Mouse (Mus musculus): Measurements from ENCODE around the gene Ly75.

The Ly75 gene

GRCm38 (mm10) chr2:60323411-60323810, 59.7 kb downstream of the Ly75 start:
- peak; percentile 65 for DNase-seq (ENCODE audit: low read depth, low spot score)

GRCm38 (mm10) chr2:60322031-60322726, 60.9 kb downstream of the Ly75 start:
- DNase-seq (ENCODE audit: low read depth, low spot score), result no peak

GRCm38 (mm10) chr2:60303796-60304195, 79.3 kb downstream of the Ly75 start:
- DNase-seq (ENCODE audit: low read depth, low spot score), result no peak

GRCm38 (mm10) chr2:60299323-60299722, 83.8 kb downstream of the Ly75 start:
- no peak for DNase-seq (ENCODE audit: low read depth, low spot score)

- no peak for DNase-seq (ENCODE audit: low read depth, low spot score)
Observed at GRCm38 (mm10) chr2:60298266-60298665, 84.8 kb downstream of the Ly75 start.

GRCm38 (mm10) chr2:60291381-60291780, 91.7 kb downstream of the Ly75 start:
- no peak for DNase-seq (ENCODE audit: low read depth, low spot score)

GRCm38 (mm10) chr2:60289451-60289850, 93.7 kb downstream of the Ly75 start:
- DNase-seq (ENCODE audit: low read depth, low spot score), result no peak

- DNase-seq (ENCODE audit: low read depth, low spot score), result no peak
Observed at GRCm38 (mm10) chr2:60288606-60289005, 94.5 kb downstream of the Ly75 start.

- no peak for DNase-seq (ENCODE audit: low read depth, low spot score)
Observed at GRCm38 (mm10) chr2:60285107-60285617, 97.9 kb downstream of the Ly75 start.

GRCm38 (mm10) chr2:60284467-60284821, 98.7 kb downstream of the Ly75 start, which contains the start of gene Cd302:
Cd302 (minus strand) TSS chr2:60284488.
- no peak for DNase-seq (ENCODE audit: low read depth, low spot score)

- peak; percentile 48 for DNase-seq (ENCODE audit: low read depth, low spot score)
Observed at GRCm38 (mm10) chr2:60283751-60284466, 99.2 kb downstream of the Ly75 start.

GRCm38 (mm10) chr2:60283208-60283750, 99.8 kb downstream of the Ly75 start:
- no peak for DNase-seq (ENCODE audit: low read depth, low spot score)

- no peak for DNase-seq (ENCODE audit: low read depth, low spot score)
Observed at GRCm38 (mm10) chr2:60282625-60283024, 100.5 kb downstream of the Ly75 start.

- DNase-seq (ENCODE audit: low read depth, low spot score), result no peak
Observed at GRCm38 (mm10) chr2:60278627-60279026, 104.5 kb downstream of the Ly75 start.

- DNase-seq (ENCODE audit: low read depth, low spot score), result no peak
Observed at GRCm38 (mm10) chr2:60269856-60270479, 113.1 kb downstream of the Ly75 start.

- DNase-seq (ENCODE audit: low read depth, low spot score), result no peak
Observed at GRCm38 (mm10) chr2:60267567-60267966, 115.5 kb downstream of the Ly75 start.

GRCm38 (mm10) chr2:60260621-60261350, 122.3 kb downstream of the Ly75 start:
- no peak for DNase-seq (ENCODE audit: low read depth, low spot score)

- no peak for DNase-seq (ENCODE audit: low read depth, low spot score)
Observed at GRCm38 (mm10) chr2:60259186-60259585, 123.9 kb downstream of the Ly75 start.

- no peak for DNase-seq (ENCODE audit: low read depth, low spot score)
Observed at GRCm38 (mm10) chr2:60256751-60257150, 126.4 kb downstream of the Ly75 start.

GRCm38 (mm10) chr2:60253506-60253905, 129.6 kb downstream of the Ly75 start:
- DNase-seq (ENCODE audit: low read depth, low spot score), result no peak

- no peak for DNase-seq (ENCODE audit: low read depth, low spot score)
Observed at GRCm38 (mm10) chr2:60252782-60253181, 130.3 kb downstream of the Ly75 start.

Data from CD4-positive, CD25-positive, alpha-beta regulatory T cell, adult 2 months (primary cell).